Mouse (Mus musculus) myocyte (in vitro differentiated cells): ENCODE measurements at regions not wholly inside any gene's neighbourhood (a gene's known extent, or its start where the extent isn't known, plus 50 kb on each side); places are given as distances from the start of the nearest gene placed in this dataset.

Experiments
- MAX ChIP-seq: IDR thresholded peaks from one replicate; pipeline ENCODE4 v1.6.1; 2011; ENCODE audit warnings: low read depth, mild to moderate bottlenecking, control low read depth
- MYOD1 ChIP-seq, 3 experiments: IDR thresholded peaks; one replicate each; pipeline ENCODE4 v1.6.1; 2011; ENCODE audit warnings: control low read depth in 2 of 3, low read depth in 2 of 3, mild to moderate bottlenecking in 2 of 3, moderate library complexity in 1 of 3; ENCODE audit not compliant: insufficient read length in 2 of 3, control insufficient read depth in 1 of 3
- MYOG ChIP-seq, 3 experiments: IDR thresholded peaks; one replicate each; pipeline ENCODE4 v1.6.1; 2011; ENCODE audit warnings: control low read depth in 2 of 3, low read depth in 2 of 3, mild to moderate bottlenecking in 2 of 3; ENCODE audit not compliant: insufficient read length in 2 of 3, control insufficient read depth in 1 of 3, insufficient read depth in 1 of 3
- POLR2A ChIP-seq: IDR thresholded peaks from one replicate; pipeline ENCODE4 v1.6.1; 2011; ENCODE audit warnings: low read depth, mild to moderate bottlenecking, control low read depth, moderate library complexity; ENCODE audit not compliant: insufficient read length
- POLR2AphosphoS2 ChIP-seq: IDR thresholded peaks from one replicate; pipeline ENCODE4 v1.6.1; 2011; ENCODE audit warnings: low read depth, control low read depth; ENCODE audit not compliant: insufficient read length

- TF ChIP-seq MAX = no peak
- no peak for TF ChIP-seq POLR2AphosphoS2
- no peak for TF ChIP-seq MYOG (IDR thresholded peaks at IDR 0.05; ENCODE audit: control insufficient read depth in 1 of 3, insufficient read depth in 1 of 3, insufficient read length in 2 of 3, low read depth in 2 of 3)
- no peak for TF ChIP-seq MYOD1 (IDR thresholded peaks at IDR 0.05; ENCODE audit: control insufficient read depth in 1 of 3, insufficient read length in 2 of 3, low read depth in 2 of 3)
- TF ChIP-seq POLR2A = no peak
Measured at GRCm38 (mm10) chr11:34973467-34973921, 140.1 kb upstream of the Spdl1 start.
